Mouse (Mus musculus) G1E (cell line): Measurements from ENCODE around the gene Olfr1337.

Source experiments
- CTCF ChIP-seq: IDR thresholded peaks from 2 replicates; pipeline ENCODE4 v1.5.1; 2012; ENCODE audit warnings: low read depth, low read length, inconsistent platforms, mixed read lengths
- GATA1 ChIP-seq: IDR thresholded peaks from 2 replicates; pipeline ENCODE4 v1.6.1; 2012; ENCODE audit warnings: borderline replicate concordance, low read length, inconsistent platforms, mixed read lengths
- POLR2AphosphoS5 ChIP-seq: IDR thresholded peaks from 2 replicates; pipeline ENCODE4 v1.6.1; 2012; ENCODE audit warnings: low read depth, low read length, inconsistent platforms; ENCODE audit not compliant: insufficient replicate concordance

- no peak for TF ChIP-seq CTCF
- no peak for TF ChIP-seq GATA1
- no peak for TF ChIP-seq POLR2AphosphoS5
These were observed 42.8 kb downstream of the Olfr1337 start for GRCm38 (mm10) chr4:118739574-118739973.
